Mouse (Mus musculus): ENCODE results near the gene Mmp9. TPM values are rescaled to one million over a fixed set of nuclear protein-coding genes. Genes with fewer than 3 reads are reported as not detected.
A peak's percentile ranks its signal among the peaks of the same experiment; 100 is the strongest.

Gene Mmp9
- polyA plus RNA-seq, 1 experiment, result 2.4 TPM

DNA sequence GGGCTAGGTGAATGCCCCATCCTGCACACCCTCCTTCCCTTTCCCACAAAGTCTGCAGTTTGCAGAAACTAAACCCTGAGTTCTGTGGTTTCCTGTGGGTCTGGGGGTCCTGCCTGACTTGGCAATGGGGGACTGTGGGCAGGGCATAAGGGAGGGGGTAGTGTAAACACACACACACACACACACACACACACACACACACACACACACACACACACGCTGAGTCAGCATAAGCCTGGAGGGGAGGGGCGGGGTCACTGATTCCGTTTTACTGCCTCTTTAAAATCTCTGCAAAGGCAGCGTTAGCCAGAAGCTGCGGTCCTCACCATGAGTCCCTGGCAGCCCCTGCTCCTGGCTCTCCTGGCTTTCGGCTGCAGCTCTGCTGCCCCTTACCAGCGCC lies 7.3 kb downstream of the Mmp9 start:
- H3K4me1 ChIP-seq, result peaks cover 68% of the 10 kb centered on the region
- peaks cover 30% of the 10 kb centered on the region for H3K9me3 ChIP-seq
- H3K27me3 ChIP-seq (replicated peaks), result peaks cover 98% of the 10 kb centered on the region
- no peak for TF ChIP-seq FLI1 (IDR thresholded peaks at IDR 0.05; ENCODE audit: low read length)
- no peak for TF ChIP-seq GATA1 (IDR thresholded peaks at IDR 0.05; ENCODE audit: borderline replicate concordance, low read length)
- H3K4me3 ChIP-seq (replicated peaks), result peak overlapping the region; percentile 82
- H3K36me3 ChIP-seq (replicated peaks; ENCODE audit: low read length), result no peaks in the 10 kb centered on the region

- peaks cover 64% of the 10 kb centered on the region for H3K4me1 ChIP-seq
- peak overlapping the region; percentile 82 for H3K4me3 ChIP-seq (replicated peaks)
- TF ChIP-seq GATA1 (IDR thresholded peaks at IDR 0.05; ENCODE audit: borderline replicate concordance, low read length), result no peak
- TF ChIP-seq FLI1 (IDR thresholded peaks at IDR 0.05; ENCODE audit: low read length), result no peak
- H3K36me3 ChIP-seq (replicated peaks; ENCODE audit: low read length), result no peaks in the 10 kb centered on the region
- H3K9me3 ChIP-seq, result peaks cover 30% of the 10 kb centered on the region
- peaks cover 99% of the 10 kb centered on the region for H3K27me3 ChIP-seq (replicated peaks)
These were observed 8.4 kb downstream of the Mmp9 start for GRCm38 (mm10) chr2:164948962-164949361.

GRCm38 (mm10) chr2:164950501-164950900 lies 9.9 kb downstream of the Mmp9 start:
- peak overlapping the region; percentile 82 for H3K4me3 ChIP-seq (replicated peaks)
- peaks cover 43% of the 10 kb centered on the region for H3K9me3 ChIP-seq
- peaks cover 63% of the 10 kb centered on the region for H3K4me1 ChIP-seq
- TF ChIP-seq FLI1 (IDR thresholded peaks at IDR 0.05; ENCODE audit: low read length) (no peak), GATA1 (IDR thresholded peaks at IDR 0.05; ENCODE audit: borderline replicate concordance, low read length) (no peak)
- H3K36me3 ChIP-seq (replicated peaks; ENCODE audit: low read length), result no peaks in the 10 kb centered on the region
- peaks cover 99% of the 10 kb centered on the region for H3K27me3 ChIP-seq (replicated peaks)

GRCm38 (mm10) chr2:164951745-164952144 lies 11.2 kb downstream of the Mmp9 start:
- Histone ChIP-seq H3K4me3 (replicated peaks) (no peak overlapping the region), H3K27me3 (replicated peaks) (peaks cover 98% of the 10 kb centered on the region), H3K36me3 (replicated peaks; ENCODE audit: low read length) (no peaks in the 10 kb centered on the region), H3K4me1 (peaks cover 61% of the 10 kb centered on the region), H3K9me3 (peaks cover 52% of the 10 kb centered on the region)
- TF ChIP-seq FLI1 (IDR thresholded peaks at IDR 0.05; ENCODE audit: low read length) (no peak), GATA1 (IDR thresholded peaks at IDR 0.05; ENCODE audit: borderline replicate concordance, low read length) (no peak)

DNA sequence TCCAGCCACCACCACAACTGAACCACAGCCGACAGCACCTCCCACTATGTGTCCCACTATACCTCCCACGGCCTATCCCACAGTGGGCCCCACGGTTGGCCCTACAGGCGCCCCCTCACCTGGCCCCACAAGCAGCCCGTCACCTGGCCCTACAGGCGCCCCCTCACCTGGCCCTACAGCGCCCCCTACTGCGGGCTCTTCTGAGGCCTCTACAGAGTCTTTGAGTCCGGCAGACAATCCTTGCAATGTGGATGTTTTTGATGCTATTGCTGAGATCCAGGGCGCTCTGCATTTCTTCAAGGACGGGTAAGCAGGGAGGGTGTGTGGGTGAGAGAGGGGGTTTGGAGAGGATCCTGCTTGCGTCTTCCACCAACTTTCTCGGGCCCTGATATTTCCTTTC lies 11.9 kb downstream of the Mmp9 start:
- Histone ChIP-seq H3K36me3 (replicated peaks; ENCODE audit: low read length) (no peaks in the 10 kb centered on the region), H3K4me3 (replicated peaks) (peak overlapping the region; percentile 77), H3K27me3 (replicated peaks) (peaks cover 98% of the 10 kb centered on the region), H3K4me1 (peaks cover 56% of the 10 kb centered on the region), H3K9me3 (peaks cover 59% of the 10 kb centered on the region)
- TF ChIP-seq GATA1 (IDR thresholded peaks at IDR 0.05; ENCODE audit: borderline replicate concordance, low read length), result no peak
- TF ChIP-seq FLI1 (IDR thresholded peaks at IDR 0.05; ENCODE audit: low read length), result no peak

DNA sequence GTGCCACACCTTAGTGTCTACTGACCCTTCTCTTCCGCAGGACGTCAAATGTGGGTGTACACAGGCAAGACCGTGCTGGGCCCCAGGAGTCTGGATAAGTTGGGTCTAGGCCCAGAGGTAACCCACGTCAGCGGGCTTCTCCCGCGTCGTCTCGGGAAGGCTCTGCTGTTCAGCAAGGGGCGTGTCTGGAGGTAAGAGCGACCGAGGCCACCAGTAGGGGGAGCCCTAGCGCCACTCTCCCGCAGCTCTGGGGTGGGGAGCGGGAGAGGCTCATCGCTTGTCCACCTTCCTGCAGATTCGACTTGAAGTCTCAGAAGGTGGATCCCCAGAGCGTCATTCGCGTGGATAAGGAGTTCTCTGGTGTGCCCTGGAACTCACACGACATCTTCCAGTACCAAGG lies 12.6 kb downstream of the Mmp9 start:
- Histone ChIP-seq H3K4me1 (peaks cover 48% of the 10 kb centered on the region), H3K9me3 (peaks cover 67% of the 10 kb centered on the region), H3K27me3 (replicated peaks) (peaks cover 98% of the 10 kb centered on the region), H3K4me3 (replicated peaks) (peak overlapping the region; percentile 77), H3K36me3 (replicated peaks; ENCODE audit: low read length) (no peaks in the 10 kb centered on the region)
- TF ChIP-seq GATA1 (IDR thresholded peaks at IDR 0.05; ENCODE audit: borderline replicate concordance, low read length) (no peak), FLI1 (IDR thresholded peaks at IDR 0.05; ENCODE audit: low read length) (no peak)

DNA sequence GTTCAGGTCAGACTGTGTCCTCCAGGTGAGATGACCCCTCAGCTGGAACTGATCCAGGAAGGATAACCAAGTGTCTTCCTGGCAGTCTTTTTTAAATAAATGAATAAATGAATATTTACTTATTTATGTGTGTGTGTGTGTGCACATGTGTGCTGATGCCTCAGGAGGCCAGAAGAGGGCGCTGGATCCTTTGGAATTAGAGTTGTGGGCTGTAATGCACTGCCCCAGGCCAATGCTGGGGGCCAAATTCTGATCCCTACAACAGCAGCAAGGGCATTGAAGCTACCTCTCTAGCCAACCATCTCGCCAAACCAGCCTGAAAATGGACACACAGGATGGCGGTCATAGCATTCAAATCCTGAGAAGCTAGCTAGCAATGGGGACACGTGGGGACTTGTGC lies 15.1 kb downstream of the Mmp9 start:
- Histone ChIP-seq H3K27me3 (replicated peaks) (peaks cover 90% of the 10 kb centered on the region), H3K36me3 (replicated peaks; ENCODE audit: low read length) (no peaks in the 10 kb centered on the region), H3K4me3 (replicated peaks) (no peak overlapping the region), H3K4me1 (peaks cover 31% of the 10 kb centered on the region), H3K9me3 (peaks cover 61% of the 10 kb centered on the region)
- no peak for TF ChIP-seq FLI1 (IDR thresholded peaks at IDR 0.05; ENCODE audit: low read length)
- TF ChIP-seq GATA1 (IDR thresholded peaks at IDR 0.05; ENCODE audit: borderline replicate concordance, low read length), result no peak

GRCm38 (mm10) chr2:164956195-164956594 lies 15.6 kb downstream of the Mmp9 start:
- no peak for TF ChIP-seq FLI1 (IDR thresholded peaks at IDR 0.05; ENCODE audit: low read length)
- TF ChIP-seq GATA1 (IDR thresholded peaks at IDR 0.05; ENCODE audit: borderline replicate concordance, low read length), result no peak
- peaks cover 56% of the 10 kb centered on the region for H3K9me3 ChIP-seq
- H3K4me3 ChIP-seq (replicated peaks), result no peak overlapping the region
- H3K36me3 ChIP-seq (replicated peaks; ENCODE audit: low read length), result no peaks in the 10 kb centered on the region
- peaks cover 88% of the 10 kb centered on the region for H3K27me3 ChIP-seq (replicated peaks)
- H3K4me1 ChIP-seq, result peaks cover 31% of the 10 kb centered on the region

- H3K36me3 ChIP-seq (replicated peaks; ENCODE audit: low read length), result no peaks in the 10 kb centered on the region
- peaks cover 82% of the 10 kb centered on the region for H3K27me3 ChIP-seq (replicated peaks)
- TF ChIP-seq FLI1 (IDR thresholded peaks at IDR 0.05; ENCODE audit: low read length), result no peak
- no peak for TF ChIP-seq GATA1 (IDR thresholded peaks at IDR 0.05; ENCODE audit: borderline replicate concordance, low read length)
- H3K4me1 ChIP-seq, result peaks cover 28% of the 10 kb centered on the region
- H3K4me3 ChIP-seq (replicated peaks), result no peak overlapping the region
- H3K9me3 ChIP-seq, result peaks cover 47% of the 10 kb centered on the region
These were observed 17.2 kb downstream of the Mmp9 start for GRCm38 (mm10) chr2:164957548-164958315.

GRCm38 (mm10) chr2:164960716-164961441 lies 20.3 kb downstream of the Mmp9 start, which contains the start of gene Slc12a5:
TSS of gene Slc12a5 (plus strand) at chr2:164960802.
- Histone ChIP-seq H3K27me3 (replicated peaks) (peaks cover 78% of the 10 kb centered on the region), H3K9me3 (peaks cover 31% of the 10 kb centered on the region), H3K36me3 (replicated peaks; ENCODE audit: low read length) (no peaks in the 10 kb centered on the region), H3K4me3 (replicated peaks) (peak within 1 kb of the TSS; percentile 92), H3K4me1 (peaks cover 19% of the 10 kb centered on the region)
- TF ChIP-seq FLI1 (IDR thresholded peaks at IDR 0.05; ENCODE audit: low read length), result no peak
- TF ChIP-seq GATA1 (IDR thresholded peaks at IDR 0.05; ENCODE audit: borderline replicate concordance, low read length), result no peak
